Mouse (Mus musculus) MEL (cell line): ENCODE results near the gene Ube3a. TPM values are rescaled to one million over a fixed set of nuclear protein-coding genes. Genes with fewer than 3 reads are reported as not detected.

Source experiments
- DNase-seq: peaks from one replicate; pipeline ENCODE4 v3.0.0; 2011; ENCODE audit warnings: low read depth, low spot score
- H3K27ac ChIP-seq: 2 replicates; pipeline ENCODE4 v1.5.1; 2012; ENCODE audit warnings: low read depth, mild to moderate bottlenecking, control low read depth, low read length, moderate library complexity; ENCODE audit not compliant: control insufficient read depth
- H3K27me3 ChIP-seq, 2 experiments: fragments of 150-350 bp in 1 of 2; sonication (generic) in 1 of 2; 2 replicates each; pipeline ENCODE4 v1.6.1; 2012; ENCODE audit warnings: low read length in 2 of 2, mild to moderate bottlenecking in 2 of 2, improper control_type of control experiment in 1 of 2, moderate library complexity in 1 of 2; ENCODE audit not compliant: insufficient read depth in 2 of 2, control insufficient read depth in 1 of 2
- H3K36me3 ChIP-seq, 2 experiments: 2 replicates each; pipeline ENCODE4 v1.6.1; 2012 to 2014; ENCODE audit warnings: low read length in 2 of 2, improper control_type of control experiment in 1 of 2, inconsistent platforms in 1 of 2, mild to moderate bottlenecking in 1 of 2; ENCODE audit not compliant: insufficient read depth in 2 of 2, control insufficient read depth in 1 of 2
- H3K4me1 ChIP-seq, 2 experiments: fragments of 150-350 bp in 1 of 2; sonication (generic) in 1 of 2; 2 replicates each; pipeline ENCODE4 v1.6.1; 2012; ENCODE audit warnings: low read length in 2 of 2, improper control_type of control experiment in 1 of 2, mild to moderate bottlenecking in 1 of 2; ENCODE audit not compliant: insufficient read depth in 2 of 2, control insufficient read depth in 1 of 2
- H3K4me3 ChIP-seq, 2 experiments: fragments of 150-350 bp in 1 of 2; sonication (generic) in 1 of 2; 2 replicates each; pipeline ENCODE4 v1.5.1; 2012; ENCODE audit warnings: low read depth in 2 of 2, low read length in 2 of 2, mild to moderate bottlenecking in 2 of 2, moderate library complexity in 2 of 2, control low read depth in 1 of 2, improper control_type of control experiment in 1 of 2; ENCODE audit not compliant: control insufficient read depth in 1 of 2, insufficient read depth in 1 of 2
- H3K79me2 ChIP-seq: 2 replicates; pipeline ENCODE4 v1.6.1; 2012; ENCODE audit warnings: mild to moderate bottlenecking, low read length, moderate library complexity; ENCODE audit not compliant: control insufficient read depth, poor library complexity, insufficient read depth
- H3K9ac ChIP-seq: 2 replicates; pipeline ENCODE4 v1.6.1; 2012; ENCODE audit warnings: low read depth, mild to moderate bottlenecking, control low read depth, low read length, moderate library complexity; ENCODE audit not compliant: control insufficient read depth, poor library complexity, severe bottlenecking
- H3K9me3 ChIP-seq: fragments of 150-350 bp; sonication (generic); replicated peaks from 2 replicates; pipeline ENCODE4 v1.6.1; 2012; ENCODE audit warnings: mild to moderate bottlenecking, low read length, improper control_type of control experiment, moderate library complexity; ENCODE audit not compliant: insufficient read depth
- BHLHE40 ChIP-seq: IDR thresholded peaks from 2 replicates; pipeline ENCODE4 v1.6.1; 2012; ENCODE audit warnings: low read depth, mild to moderate bottlenecking, inconsistent platforms, low read length, improper control_type of control experiment, borderline replicate concordance
- CHD1 ChIP-seq: IDR thresholded peaks from 2 replicates; pipeline ENCODE4 v1.6.1; 2012; ENCODE audit warnings: low read depth, mild to moderate bottlenecking, inconsistent platforms, low read length, improper control_type of control experiment
- CHD2 ChIP-seq: IDR thresholded peaks from 2 replicates; pipeline ENCODE4 v1.6.1; 2011; ENCODE audit warnings: low read length, improper control_type of control experiment
- CTCF ChIP-seq, 3 experiments: IDR thresholded peaks in 2 of 3; conservative IDR thresholded peaks in 1 of 3; 2 replicates each; pipeline ENCODE4 v1.5.1; 2011 to 2012; ENCODE audit warnings: low read length in 3 of 3, low read depth in 2 of 3, mild to moderate bottlenecking in 2 of 3, improper control_type of control experiment in 1 of 3, inconsistent platforms in 1 of 3, mixed read lengths in 1 of 3, moderate library complexity in 1 of 3; ENCODE audit not compliant: control insufficient read depth in 1 of 3, insufficient read depth in 1 of 3, poor library complexity in 1 of 3, severe bottlenecking in 1 of 3
- E2F4 ChIP-seq: IDR thresholded peaks from 2 replicates; pipeline ENCODE4 v1.6.1; 2011; ENCODE audit warnings: low read depth, low read length, improper control_type of control experiment, borderline replicate concordance
- EP300 ChIP-seq, 2 experiments: IDR thresholded peaks; 2 replicates each; pipeline ENCODE4 v1.6.1; 2011; ENCODE audit warnings: improper control_type of control experiment in 2 of 2, low read length in 2 of 2, low read depth in 1 of 2, mild to moderate bottlenecking in 1 of 2
- ETS1 ChIP-seq: IDR thresholded peaks from 2 replicates; pipeline ENCODE4 v1.6.1; 2012; ENCODE audit warnings: low read depth, mild to moderate bottlenecking, inconsistent platforms, low read length, improper control_type of control experiment, moderate library complexity
- GATA1 ChIP-seq: IDR thresholded peaks from 2 replicates; pipeline ENCODE4 v1.6.1; 2011; ENCODE audit warnings: low read depth, low read length, improper control_type of control experiment
- HCFC1 ChIP-seq: IDR thresholded peaks from 2 replicates; pipeline ENCODE4 v1.6.1; 2012; ENCODE audit warnings: low read depth, mild to moderate bottlenecking, inconsistent platforms, low read length, improper control_type of control experiment, moderate library complexity
- JUND ChIP-seq: IDR thresholded peaks from 2 replicates; pipeline ENCODE4 v1.6.1; 2011; ENCODE audit warnings: low read depth, mild to moderate bottlenecking, improper control_type of control experiment, low read length
- KAT2A ChIP-seq: conservative IDR thresholded peaks from 2 replicates; pipeline ENCODE4 v1.6.1; 2012; ENCODE audit warnings: low read depth, low read length, improper control_type of control experiment, inconsistent platforms
- MAFK ChIP-seq: IDR thresholded peaks from 2 replicates; pipeline ENCODE4 v1.6.1; 2011; ENCODE audit warnings: low read depth, mild to moderate bottlenecking, low read length, improper control_type of control experiment, borderline replicate concordance
- MAX ChIP-seq: IDR thresholded peaks from 2 replicates; pipeline ENCODE4 v1.6.1; 2011; ENCODE audit warnings: low read length, improper control_type of control experiment
- MAZ ChIP-seq: IDR thresholded peaks from 2 replicates; pipeline ENCODE4 v1.6.1; 2012; ENCODE audit warnings: low read depth, mild to moderate bottlenecking, inconsistent platforms, low read length, improper control_type of control experiment
- MXI1 ChIP-seq: IDR thresholded peaks from 2 replicates; pipeline ENCODE4 v1.6.1; 2011; ENCODE audit warnings: mild to moderate bottlenecking, low read depth, low read length, improper control_type of control experiment
- MYB ChIP-seq: IDR thresholded peaks from 2 replicates; pipeline ENCODE4 v1.6.1; 2011; ENCODE audit warnings: mild to moderate bottlenecking, low read depth, low read length, improper control_type of control experiment
- MYC ChIP-seq: IDR thresholded peaks from 2 replicates; pipeline ENCODE4 v1.6.1; 2011; ENCODE audit warnings: low read depth, mild to moderate bottlenecking, low read length, improper control_type of control experiment, moderate library complexity
- NELFE ChIP-seq: IDR thresholded peaks from 2 replicates; pipeline ENCODE4 v1.6.1; 2011; ENCODE audit warnings: low read depth, low read length, improper control_type of control experiment
- NRF1 ChIP-seq: IDR thresholded peaks from 2 replicates; pipeline ENCODE4 v1.6.1; 2014; ENCODE audit warnings: low read depth, mild to moderate bottlenecking, inconsistent platforms, low read length, improper control_type of control experiment, moderate library complexity; ENCODE audit not compliant: poor library complexity, insufficient read depth, severe bottlenecking
- POLR2A ChIP-seq, 2 experiments: IDR thresholded peaks; 2 replicates each; pipeline ENCODE4 v1.6.1; 2011 to 2012; ENCODE audit warnings: low read length in 2 of 2, mild to moderate bottlenecking in 2 of 2, control low read depth in 1 of 2, improper control_type of control experiment in 1 of 2, low read depth in 1 of 2, moderate library complexity in 1 of 2; ENCODE audit not compliant: control insufficient read depth in 1 of 2, insufficient read depth in 1 of 2, poor library complexity in 1 of 2
- POLR2AphosphoS2 ChIP-seq: IDR thresholded peaks from 2 replicates; pipeline ENCODE4 v1.6.1; 2011; ENCODE audit warnings: low read length, improper control_type of control experiment
- POLR2AphosphoS5 ChIP-seq: IDR thresholded peaks from 2 replicates; pipeline ENCODE4 v1.6.1; 2012; ENCODE audit warnings: low read depth, borderline replicate concordance, mild to moderate bottlenecking, inconsistent platforms, low read length, moderate library complexity, mixed read lengths
- RAD21 ChIP-seq: IDR thresholded peaks from 2 replicates; pipeline ENCODE4 v1.6.1; 2011; ENCODE audit warnings: mild to moderate bottlenecking, low read depth, low read length, improper control_type of control experiment
- SIN3A ChIP-seq: IDR thresholded peaks from 2 replicates; pipeline ENCODE4 v1.6.1; 2012; ENCODE audit warnings: low read length, improper control_type of control experiment, inconsistent platforms
- SMC3 ChIP-seq: IDR thresholded peaks from 2 replicates; pipeline ENCODE4 v1.6.1; 2011; ENCODE audit warnings: low read depth, low read length, improper control_type of control experiment
- TBP ChIP-seq: IDR thresholded peaks from 2 replicates; pipeline ENCODE4 v1.8.0; 2011; ENCODE audit warnings: low read depth, low read length, improper control_type of control experiment
- TCF12 ChIP-seq: IDR thresholded peaks from 2 replicates; pipeline ENCODE4 v1.6.1; 2014; ENCODE audit warnings: low read depth, mild to moderate bottlenecking, inconsistent platforms, low read length, improper control_type of control experiment, moderate library complexity
- UBTF ChIP-seq: IDR thresholded peaks from 2 replicates; pipeline ENCODE4 v1.6.1; 2012; ENCODE audit warnings: low read depth, mild to moderate bottlenecking, inconsistent platforms, low read length, improper control_type of control experiment, moderate library complexity, borderline replicate concordance; ENCODE audit not compliant: insufficient read depth
- USF1 ChIP-seq: IDR thresholded peaks from 2 replicates; pipeline ENCODE4 v1.6.1; 2014; ENCODE audit warnings: low read depth, mild to moderate bottlenecking, inconsistent platforms, low read length, improper control_type of control experiment, moderate library complexity
- USF2 ChIP-seq, 2 experiments: IDR thresholded peaks; 2 replicates each; pipeline ENCODE4 v1.6.1; 2011 to 2012; ENCODE audit warnings: improper control_type of control experiment in 2 of 2, low read length in 2 of 2, borderline replicate concordance in 1 of 2, inconsistent platforms in 1 of 2, low read depth in 1 of 2, mild to moderate bottlenecking in 1 of 2; ENCODE audit not compliant: insufficient read depth in 1 of 2
- ZC3H11A ChIP-seq: IDR thresholded peaks from 2 replicates; pipeline ENCODE4 v1.6.1; 2012; ENCODE audit warnings: low read depth, mild to moderate bottlenecking, inconsistent platforms, low read length, improper control_type of control experiment
- ZKSCAN1 ChIP-seq: IDR thresholded peaks from 2 replicates; pipeline ENCODE4 v1.6.1; 2012; ENCODE audit warnings: low read depth, mild to moderate bottlenecking, inconsistent platforms, low read length, improper control_type of control experiment, moderate library complexity
- ZMIZ1 ChIP-seq: IDR thresholded peaks from 2 replicates; pipeline ENCODE4 v1.6.1; 2012; ENCODE audit warnings: low read depth, mild to moderate bottlenecking, inconsistent platforms, low read length, improper control_type of control experiment, moderate library complexity
- ZNF384 ChIP-seq: IDR thresholded peaks from 2 replicates; pipeline ENCODE4 v1.6.1; 2012; ENCODE audit warnings: low read depth, mild to moderate bottlenecking, inconsistent platforms, low read length, improper control_type of control experiment
- polyA plus RNA-seq, 2 experiments: library from polyadenylated mRNA; stranded (reverse) in 1 of 2; unstranded in 1 of 2; fragments of >175 nt in 1 of 2; fragments of >200 nt in 1 of 2; gene quantifications; 2 replicates each; pipeline versions ENCODE4 v1.2.1 to v1.2.4; 2012; ENCODE audit warnings: low replicate concordance in 2 of 2, low read depth in 1 of 2; ENCODE audit not compliant: insufficient read length in 2 of 2, insufficient read depth in 1 of 2, missing spikeins in 1 of 2
- total RNA-seq: library from RNA; depleted of rRNA; stranded (reverse); fragments of 300-350 nt; gene quantifications from 2 replicates; pipeline ENCODE4 v1.2.3, GENCODE M21; 2012; rRNA removed

The Ube3a gene
- total RNA-seq (81.7 and 84.1 TPM in 2 replicates), polyA plus RNA-seq (100 to 1,000 TPM in 1 of 2 experiments, 10 to 100 TPM in 1; 46.3 to 112 TPM)

DNA sequence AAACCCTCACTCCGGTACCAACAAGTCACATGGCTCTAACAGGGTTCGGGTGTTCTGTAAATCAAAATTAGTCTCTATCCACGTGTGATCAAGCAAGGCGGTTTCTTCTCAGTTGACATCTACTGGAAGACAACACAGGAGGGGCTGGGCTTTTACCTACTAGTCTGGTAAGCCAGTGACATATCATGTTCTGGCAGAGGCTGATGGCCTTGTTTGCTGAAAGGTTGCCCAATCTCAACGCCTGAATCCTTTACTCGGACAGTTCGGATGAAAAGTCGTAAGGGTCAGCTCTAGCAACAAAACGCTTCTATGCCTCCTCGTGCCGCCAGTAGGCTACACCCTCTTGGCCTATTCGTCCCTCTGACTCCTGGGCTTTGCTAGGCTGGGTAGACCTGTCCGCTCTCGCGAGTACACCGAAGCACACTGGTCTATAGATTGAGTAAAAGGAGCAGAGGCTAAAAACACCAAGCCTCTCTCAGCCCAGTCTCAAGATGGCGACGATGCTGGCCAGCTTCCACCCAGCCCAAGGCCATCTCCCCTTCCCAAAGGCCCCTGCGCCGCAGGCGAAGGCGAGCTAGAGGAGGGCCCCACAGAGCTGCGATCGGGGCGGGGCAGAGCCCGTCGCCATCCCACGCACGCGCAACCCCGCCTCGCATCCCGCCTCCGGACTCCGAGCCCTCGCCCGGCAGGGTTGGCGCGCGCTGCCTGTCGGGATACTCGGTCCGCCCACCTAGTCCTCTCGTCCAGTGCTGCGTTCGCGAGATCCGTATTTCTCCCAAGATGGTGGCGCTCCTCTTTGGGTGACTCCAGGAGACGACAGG lies at the start of gene Ube3a:
Gene Ube3a (plus strand): TSS at position 706 of the 821 bp plus-strand sequence.
- Histone ChIP-seq H3K9me3 (no peaks in the 10 kb centered on the region), H3K27me3 (no peaks in the 10 kb centered on the region), H3K9ac (peak within 1 kb of the TSS; percentile 94), H3K4me1 (peaks cover 2 to 10% of the 10 kb centered on the region in 2 experiments; a peak in 2 of 4 replicates), H3K4me3 (peak within 1 kb of the TSS; percentile 76 to 91), H3K36me3 (peaks cover 0 to 20% of the 10 kb centered on the region in 2 experiments; a peak in 2 of 4 replicates), H3K27ac (peak within 1 kb of the TSS; percentile 94), H3K79me2 (peaks cover 32% of the 10 kb centered on the region)
- DNase-seq: peak; percentile 96
- peak; percentile 76; the same call in 1 of the 2 replicates for TF ChIP-seq TCF12
- peak; percentile 53 to 96; a peak in 3 of 4 replicates for TF ChIP-seq POLR2A (IDR thresholded peaks at IDR 0.05; ENCODE audit: control insufficient read depth in 1 of 2, insufficient read depth in 1 of 2, low read depth in 1 of 2, low read length in 2 of 2, poor library complexity in 1 of 2)
- no peak for TF ChIP-seq SMC3
- TF ChIP-seq MYB: no peak
- TF ChIP-seq UBTF: no peak
- no peak; the same call in 1 of the 2 replicates for TF ChIP-seq MAZ
- peak; percentile 81 for TF ChIP-seq HCFC1
- TF ChIP-seq POLR2AphosphoS2: peak; percentile 62; the same call in 1 of the 2 replicates
- TF ChIP-seq RAD21: no peak
- TF ChIP-seq NELFE: peak; percentile 84
- TF ChIP-seq JUND: no peak
- TF ChIP-seq ZC3H11A: no peak
- peak; percentile 82 for TF ChIP-seq TBP
- no peak for TF ChIP-seq ZNF384
- TF ChIP-seq GATA1: no peak
- peak; percentile 61 for TF ChIP-seq SIN3A
- no peak for TF ChIP-seq EP300 (IDR thresholded peaks at IDR 0.05; ENCODE audit: low read depth in 1 of 2, low read length in 2 of 2)
- TF ChIP-seq MXI1: peak; percentile 97
- TF ChIP-seq MYC: peak; percentile 95
- TF ChIP-seq CHD1: 0 out of 2 replicates have a peak, but pooled peaks have one; percentile 28
- TF ChIP-seq MAFK: no peak
- TF ChIP-seq USF2 (IDR thresholded peaks at IDR 0.05; ENCODE audit: borderline replicate concordance in 1 of 2, insufficient read depth in 1 of 2, low read depth in 1 of 2, low read length in 2 of 2): no peak
- peak; percentile 19; the same call in 1 of the 2 replicates for TF ChIP-seq ETS1
- no peak for TF ChIP-seq E2F4
- peak; percentile 52; the same call in 1 of the 2 replicates for TF ChIP-seq KAT2A
- TF ChIP-seq POLR2AphosphoS5: peak; percentile 37; the same call in 1 of the 2 replicates
- no peak for TF ChIP-seq ZKSCAN1
- peak; percentile 65; the same call in 1 of the 2 replicates for TF ChIP-seq ZMIZ1
- no peak for TF ChIP-seq BHLHE40
- peak; percentile 88 for TF ChIP-seq CHD2
- TF ChIP-seq MAX: peak; percentile 88
- TF ChIP-seq USF1: peak; percentile 38; the same call in 1 of the 2 replicates
- TF ChIP-seq CTCF (IDR thresholded peaks at IDR 0.05 in 2 of 3, conservative IDR thresholded peaks at IDR 0.05 in 1 of 3; ENCODE audit: control insufficient read depth in 1 of 3, insufficient read depth in 1 of 3, low read depth in 2 of 3, low read length in 3 of 3, poor library complexity in 1 of 3, severe bottlenecking in 1 of 3): no peak
- TF ChIP-seq NRF1: peak; percentile 98
